Mouse (Mus musculus) CD4-positive, CD25-positive, alpha-beta regulatory T cell (primary cell): ENCODE data around the gene Lrrc8d. TPM values are rescaled to one million over a fixed set of nuclear protein-coding genes. Genes with fewer than 3 reads are reported as not detected.

Source experiments
- polyA plus RNA-seq: library from polyadenylated mRNA; unstranded; fragments of 100-300 nt; shearing (Covaris generic); gene quantifications from one replicate; pipeline ENCODE4 v1.2.1, GENCODE M21; 2017

Lrrc8d gene
- 49.7 TPM for polyA plus RNA-seq

DNA sequence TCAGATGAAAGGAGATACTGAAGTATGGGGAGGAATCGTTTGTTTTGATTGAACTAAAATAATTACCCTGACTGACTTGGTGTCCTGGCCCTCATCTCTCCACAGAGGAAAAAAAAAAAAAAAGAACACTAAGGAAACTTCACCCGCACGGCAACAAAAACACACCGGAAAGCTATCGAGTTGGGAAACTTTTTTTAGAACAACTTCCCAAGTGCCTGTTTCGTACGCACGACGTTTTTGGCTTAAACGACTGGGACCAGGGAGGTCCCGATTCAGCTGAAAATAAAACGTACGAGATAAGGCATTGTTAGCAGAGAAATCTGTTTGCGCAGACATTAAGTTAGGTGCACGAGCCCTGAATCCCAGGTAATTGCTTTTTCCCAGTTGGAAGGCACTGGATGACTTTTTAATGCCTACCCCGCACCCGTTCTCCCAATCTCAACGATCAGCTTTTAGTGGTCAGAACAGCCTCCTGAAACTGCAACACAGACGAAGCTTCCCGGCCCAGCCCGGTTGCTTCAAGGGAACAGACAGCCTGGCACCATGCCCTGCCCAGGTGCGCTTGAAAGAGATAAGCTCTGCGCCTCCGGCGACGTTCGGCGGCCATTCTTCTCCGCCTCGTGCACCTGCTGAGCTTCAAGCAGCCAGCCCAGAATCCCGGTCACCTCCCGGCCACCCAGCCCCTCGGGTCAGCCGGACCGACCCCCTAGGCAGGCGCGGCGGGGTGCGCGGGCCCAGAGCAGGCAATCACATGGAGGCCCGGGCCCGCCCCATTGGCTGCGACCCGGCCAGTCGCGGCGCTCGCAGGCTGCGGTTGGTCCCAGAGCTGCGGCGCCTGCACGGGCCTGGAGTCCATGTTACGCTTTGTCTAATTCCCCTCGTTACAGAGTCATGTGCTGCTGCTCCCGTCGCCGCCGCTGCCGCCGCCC, at the start of gene Lrrc8d:
Lrrc8d (plus strand) TSS at position 829 of the 929 bp plus-strand sequence.

DNA sequence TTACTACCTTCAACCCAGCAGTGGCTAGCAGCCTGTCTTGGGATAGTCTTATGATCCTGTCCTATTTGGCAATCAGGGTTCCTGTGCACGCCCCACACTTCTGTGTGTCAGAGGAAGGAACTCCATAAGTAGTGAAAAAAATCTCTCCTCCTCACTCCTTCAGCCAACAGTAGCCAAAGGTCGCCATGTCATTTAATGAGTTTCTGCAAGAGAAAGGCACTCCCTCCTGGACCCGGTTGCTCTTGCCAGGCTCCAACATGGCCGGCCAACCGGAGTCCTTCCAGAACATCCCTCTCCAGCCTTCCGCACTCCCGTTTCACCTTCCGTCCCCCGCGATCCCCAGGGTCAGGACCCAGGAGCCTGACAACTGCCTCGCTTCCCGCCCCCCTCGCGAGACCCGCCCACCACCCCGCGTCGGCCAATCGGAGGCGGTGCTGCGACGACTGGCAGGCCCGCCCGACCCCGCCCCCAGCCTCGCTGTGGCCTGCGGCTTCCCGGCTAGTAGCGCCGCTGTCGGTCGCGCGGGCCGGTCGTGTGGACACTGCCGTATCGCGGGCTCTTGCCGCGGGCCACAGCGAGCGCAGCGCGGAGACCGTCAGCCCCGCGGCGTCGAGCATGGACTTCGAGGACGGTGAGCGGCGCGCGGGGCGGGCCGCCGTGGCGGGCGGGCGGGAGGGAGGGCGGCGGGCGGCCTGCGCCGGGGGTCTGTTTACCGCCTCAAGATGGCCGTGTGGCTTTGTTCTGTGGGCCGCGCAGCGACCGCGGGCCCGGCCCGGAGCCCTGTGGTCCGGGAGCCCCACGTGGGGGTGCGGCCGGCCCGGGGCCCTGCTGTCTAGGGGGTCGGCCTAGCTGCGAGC, 176.5 kb downstream of the Lrrc8d start, which contains the start of gene Zfp326:
Zfp326 (plus strand) TSS at position 498 of the 857 bp plus-strand sequence.

Other genes starting within 250 kb of the Lrrc8d start
- gene Lrrc8c, start 180.6 kb upstream of the Lrrc8d start, polyA plus RNA-seq, result 161 TPM
- 27.4 TPM for gene Zfp326, start 176.6 kb downstream of the Lrrc8d start, polyA plus RNA-seq